Comparison of ENCODE assay signal across 10 mouse cellular contexts in the genomic region with DNA sequence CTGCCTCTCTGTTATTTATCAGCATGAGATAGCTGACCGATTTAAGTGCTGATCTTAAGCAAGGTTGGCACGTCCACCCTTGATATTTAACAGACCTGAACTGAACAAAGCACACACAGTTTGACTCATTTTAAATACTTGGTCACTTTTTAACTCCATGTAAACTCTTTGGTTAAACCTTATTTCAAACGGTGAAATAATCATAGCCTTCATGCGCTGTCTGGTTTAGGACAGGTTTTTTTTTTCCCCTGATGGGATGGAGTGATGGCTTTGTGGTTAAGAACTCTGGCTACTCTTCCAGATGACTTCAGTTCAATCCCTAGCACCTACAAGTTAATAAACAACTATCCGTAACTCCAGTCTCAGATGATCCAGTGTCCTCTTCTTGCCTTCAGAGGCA.
"Had no signal": no experiment of that assay in that cellular context is flagged by ENCODE, and none has a peak within 500 bp of the region (broad histone marks: within the 10 kb centered on the region; RNA-seq: fewer than 3 reads in every experiment).

No protein-coding gene starts in this region.

- H3K4me3 ChIP-seq: limb, embryonic 12.5 days; liver, embryonic 13.5 days; midbrain, embryonic 13.5 days had no signal

- H3K27me3 ChIP-seq: limb, embryonic 12.5 days; liver, embryonic 13.5 days; midbrain, embryonic 13.5 days had no signal

- H3K36me3 ChIP-seq: limb, embryonic 12.5 days; liver, embryonic 13.5 days; midbrain, embryonic 13.5 days had no signal

- H3K27ac ChIP-seq: limb, embryonic 12.5 days; liver, embryonic 13.5 days; midbrain, embryonic 13.5 days; stomach, postnatal 0 days had no signal

- H3K9me3 ChIP-seq: limb, embryonic 12.5 days; liver, embryonic 13.5 days; midbrain, embryonic 13.5 days had no signal

- ATAC-seq: intestine, embryonic 16.5 days; liver, postnatal 0 days; midbrain, embryonic 13.5 days had no signal

- H3K4me2 ChIP-seq: limb, embryonic 12.5 days; liver, embryonic 13.5 days; midbrain, embryonic 13.5 days had no signal

- DNase-seq: liver; liver, embryonic 13.5 days; liver, postnatal 0 days; lung, postnatal 36 days; right cerebral cortex, postnatal 14 days; thymus, postnatal 4 days had no signal

- H3K4me1 ChIP-seq: limb, embryonic 12.5 days; liver, embryonic 13.5 days; midbrain, embryonic 13.5 days had no signal

- H3K9ac ChIP-seq: limb, embryonic 12.5 days; liver, embryonic 13.5 days; liver, postnatal 0 days; midbrain, embryonic 13.5 days had no signal
